Mouse (Mus musculus) ovary, postnatal 10 days (tissue): ENCODE measurements around the gene Tbx6.
A peak's percentile ranks its signal among the peaks of the same experiment; 100 is the strongest.

Experiments used
- DNase-seq: peaks from one replicate; pipeline ENCODE4 v3.0.0; 2022; ENCODE audit warnings: low spot score

Gene Tbx6

DNA sequence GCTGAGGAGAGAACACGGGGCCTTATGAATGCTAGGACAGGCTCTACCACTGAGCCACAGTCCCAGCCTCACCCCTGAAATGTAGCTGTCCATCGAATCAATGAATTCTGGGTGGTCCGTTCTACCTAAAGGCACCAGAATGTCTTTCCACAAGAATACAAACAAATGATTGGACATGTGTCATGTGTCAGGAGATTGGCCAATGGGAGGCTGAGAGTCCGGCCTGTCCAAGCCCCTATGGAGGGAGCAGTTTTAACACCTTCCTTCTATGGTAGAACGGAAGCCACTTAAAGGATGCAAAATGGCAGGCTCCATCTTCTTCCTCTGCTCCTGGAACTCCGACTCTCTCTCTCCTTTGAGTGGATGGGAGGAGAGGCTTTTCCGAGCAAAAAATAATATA lies 36.3 kb downstream of the Tbx6 start:
- DNase-seq, result no peak

DNA sequence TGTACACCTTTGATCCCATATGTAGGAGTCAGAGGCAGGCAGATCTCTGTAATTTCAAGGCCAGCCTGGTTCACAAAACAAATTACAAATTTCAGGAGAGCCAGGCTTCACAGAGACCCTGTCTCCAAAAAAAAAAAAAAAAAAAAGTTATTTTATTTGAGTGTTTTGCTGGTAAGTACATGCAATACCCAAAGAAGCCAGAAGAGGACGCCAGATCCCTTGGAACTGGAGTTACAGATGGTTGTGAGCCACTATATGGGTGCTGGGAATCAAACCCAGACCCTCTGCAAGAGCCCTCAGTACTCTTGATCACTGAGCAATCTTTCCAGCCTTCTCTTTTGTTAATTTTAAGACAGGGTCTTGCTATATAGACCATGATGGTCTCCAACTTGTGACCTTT lies 37.5 kb downstream of the Tbx6 start:
- DNase-seq, result no peak

DNA sequence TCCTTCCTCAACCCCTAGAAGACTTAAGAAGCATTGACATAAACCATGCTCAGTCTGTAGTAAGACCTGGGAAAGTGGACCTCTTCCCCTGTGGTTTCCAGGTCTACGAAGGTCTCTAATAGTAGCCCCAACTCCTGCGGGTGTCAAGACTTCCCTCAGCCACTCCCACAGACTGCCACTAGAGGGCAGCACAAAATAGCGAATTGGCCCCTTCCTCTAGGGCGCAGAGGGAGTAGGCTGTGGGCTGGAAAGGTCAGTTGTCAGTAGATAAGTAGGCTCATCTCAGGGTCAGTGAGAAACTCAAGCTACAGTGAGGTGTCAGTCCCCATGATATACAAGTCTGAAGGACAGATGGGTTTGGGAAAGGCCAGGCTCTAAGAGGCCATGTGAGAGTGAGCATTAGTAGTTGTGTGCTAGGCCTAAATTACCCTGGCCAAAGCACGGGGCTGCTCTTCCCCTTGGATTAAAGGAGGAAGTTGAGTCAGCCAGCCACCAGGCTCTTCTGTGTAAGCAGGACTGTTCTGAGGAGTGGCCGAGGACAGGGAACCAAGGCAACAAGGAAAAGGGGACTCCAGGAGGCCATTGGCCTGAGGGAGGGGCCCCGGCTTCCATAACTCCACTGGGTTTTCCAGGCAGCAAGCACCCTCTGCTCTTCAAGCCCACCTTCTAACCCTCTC lies 40.7 kb downstream of the Tbx6 start:
- DNase-seq, result peak; percentile 70

DNA sequence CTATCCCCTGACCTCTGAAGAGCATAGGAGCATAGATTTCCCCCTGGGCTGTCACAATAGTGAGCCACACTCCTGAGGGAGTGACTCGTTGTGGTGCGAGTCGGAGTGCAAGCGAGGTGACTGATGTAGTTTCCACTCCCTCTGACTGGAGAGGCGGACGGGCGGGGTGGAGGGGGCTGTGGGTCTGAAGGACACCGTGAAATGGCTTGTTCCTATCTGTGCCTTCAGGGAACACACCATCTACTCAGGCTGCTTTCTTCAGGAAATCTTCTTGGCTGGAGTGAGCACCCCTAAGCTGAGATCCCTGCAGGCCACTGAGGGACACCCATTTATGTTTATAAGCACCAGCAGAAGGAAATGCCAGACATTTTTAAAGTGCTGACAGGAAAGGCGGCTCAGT lies 41.5 kb downstream of the Tbx6 start:
- no peak for DNase-seq

DNA sequence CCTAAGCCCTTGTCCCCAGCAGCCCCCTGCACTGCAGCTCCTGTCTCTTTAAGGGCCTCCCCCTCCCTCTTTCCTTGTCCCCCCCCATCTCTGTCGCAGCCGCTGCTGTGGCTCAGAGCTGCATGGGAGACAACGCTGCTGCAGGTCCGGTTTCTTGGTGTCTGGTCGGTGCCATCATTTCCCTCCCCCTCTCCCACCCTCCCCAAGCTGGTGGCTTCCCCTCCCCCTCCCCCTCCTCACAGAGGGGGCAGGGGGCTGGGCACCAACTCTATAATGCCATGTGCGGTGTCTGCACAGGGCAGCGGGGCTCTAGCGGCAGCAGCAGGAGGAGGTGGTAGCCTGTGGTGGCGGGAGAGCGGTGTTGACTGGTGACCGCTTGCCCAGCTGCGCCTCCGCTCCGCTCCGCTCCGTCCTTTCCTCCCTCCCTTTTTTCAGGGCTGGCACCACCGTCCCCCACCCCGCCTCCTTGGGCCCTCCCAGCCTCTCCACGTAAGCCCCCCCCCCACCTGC lies 42.0 kb downstream of the Tbx6 start:
- DNase-seq, result no peak

DNA sequence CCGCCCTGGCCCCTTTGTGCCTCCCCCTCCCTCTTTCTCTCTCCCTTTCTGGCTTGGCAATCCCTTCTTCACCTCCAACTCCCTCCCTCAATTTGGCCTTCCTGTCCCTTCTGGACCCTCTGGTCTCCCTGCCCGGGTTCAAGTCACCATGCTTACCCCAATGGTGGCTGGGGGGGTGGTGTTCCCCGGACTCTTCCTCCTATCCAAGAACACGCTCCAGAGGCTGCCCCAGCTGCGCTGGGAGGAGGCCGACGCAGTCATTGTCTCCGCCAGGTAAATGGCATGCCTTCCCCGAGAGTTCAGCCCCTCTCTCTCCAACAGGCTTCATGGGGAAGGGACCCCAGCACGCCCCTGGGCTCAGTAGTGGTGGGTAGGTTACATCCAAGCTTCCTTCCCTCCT lies 42.7 kb downstream of the Tbx6 start:
- no peak for DNase-seq

DNA sequence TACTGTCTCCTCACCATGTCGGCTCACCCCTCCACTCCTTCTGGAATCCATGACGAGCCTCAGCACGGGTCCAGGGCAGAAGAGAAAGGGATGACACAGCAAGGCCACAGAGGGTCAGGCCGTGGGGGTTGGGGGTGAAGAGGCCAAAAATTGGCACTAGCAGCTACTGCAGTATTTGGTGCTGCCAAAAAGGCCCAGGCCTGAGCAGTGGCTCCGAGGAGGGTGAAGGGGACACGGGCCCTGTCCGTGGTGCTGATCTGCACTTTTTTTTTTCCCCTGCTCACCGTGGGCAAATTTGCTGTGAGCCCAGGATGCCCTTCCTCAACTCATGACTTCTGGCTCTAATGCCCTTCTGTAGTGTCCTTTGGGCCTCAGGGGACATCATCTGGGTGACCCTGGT lies 44.1 kb downstream of the Tbx6 start:
- no peak for DNase-seq

DNA sequence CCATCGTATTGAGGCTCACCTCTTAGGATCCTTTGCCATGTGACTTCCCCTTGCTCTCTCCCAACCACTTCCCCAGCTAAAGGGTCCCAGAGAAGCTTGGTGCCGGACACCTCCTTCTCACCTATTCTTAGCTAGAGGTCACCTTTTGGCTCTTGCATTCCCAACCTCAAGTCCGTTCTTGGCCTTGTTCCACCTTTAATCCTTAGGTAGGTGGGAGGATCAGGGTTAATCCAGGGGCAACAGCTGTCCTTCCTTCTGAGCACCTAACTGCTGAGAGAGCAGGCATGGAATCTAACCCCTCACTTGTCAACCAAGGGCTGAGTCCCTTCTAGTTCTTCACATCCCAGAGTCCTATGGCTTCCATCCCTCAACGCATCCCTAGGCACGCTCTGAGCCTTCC lies 44.7 kb downstream of the Tbx6 start:
- no peak for DNase-seq

DNA sequence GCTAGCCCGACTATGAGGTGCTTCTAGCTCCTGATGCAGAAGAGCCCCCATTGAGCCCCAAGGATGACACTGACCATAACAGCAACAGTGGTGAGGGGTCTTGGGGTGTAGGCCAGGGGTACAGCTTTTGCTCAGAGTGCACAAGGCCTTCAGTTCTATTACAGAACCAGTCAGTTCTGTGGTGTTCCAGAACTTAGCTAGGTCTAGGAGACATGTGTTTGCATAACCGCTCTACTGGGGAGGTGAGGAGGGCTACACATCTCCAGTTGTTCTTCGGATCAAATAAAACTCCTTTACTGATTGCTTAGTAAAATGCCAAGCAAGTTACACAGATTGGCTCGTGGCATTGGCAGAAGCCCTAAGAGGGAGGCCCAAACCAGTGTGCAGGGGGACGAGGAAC lies 50.3 kb downstream of the Tbx6 start, which contains the start of gene 4930451I11Rik:
TSS of gene 4930451I11Rik (minus strand) at position 101 of the 400 bp plus-strand sequence.
- no peak for DNase-seq

DNA sequence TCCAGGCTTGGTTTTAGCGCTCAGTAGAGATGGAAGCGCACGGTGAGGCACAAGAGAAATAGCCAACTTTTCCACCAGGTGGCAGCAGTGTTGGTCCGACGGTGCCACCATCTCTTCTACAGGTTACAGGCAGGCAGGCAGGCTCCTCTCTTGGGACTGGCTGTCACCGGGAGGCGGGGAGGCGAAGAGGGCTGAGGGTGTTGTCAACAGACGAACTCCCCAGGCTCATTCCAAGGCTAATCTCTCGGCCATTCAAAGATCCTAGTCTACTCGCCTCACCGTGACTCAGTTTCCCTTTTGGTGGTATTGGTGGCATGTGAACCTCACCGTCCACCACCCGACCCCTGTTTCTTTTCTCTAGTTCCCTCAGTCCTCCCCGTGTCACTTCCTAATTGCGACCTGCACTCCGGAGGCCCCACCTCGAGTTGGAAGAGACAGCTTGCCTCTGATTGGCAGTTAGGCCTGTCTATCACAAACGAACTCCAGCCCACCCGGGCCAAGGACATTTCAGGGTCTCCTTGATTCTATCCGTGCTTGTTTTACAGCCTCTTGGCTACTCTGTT lies 50.8 kb downstream of the Tbx6 start:
- DNase-seq, result no peak

DNA sequence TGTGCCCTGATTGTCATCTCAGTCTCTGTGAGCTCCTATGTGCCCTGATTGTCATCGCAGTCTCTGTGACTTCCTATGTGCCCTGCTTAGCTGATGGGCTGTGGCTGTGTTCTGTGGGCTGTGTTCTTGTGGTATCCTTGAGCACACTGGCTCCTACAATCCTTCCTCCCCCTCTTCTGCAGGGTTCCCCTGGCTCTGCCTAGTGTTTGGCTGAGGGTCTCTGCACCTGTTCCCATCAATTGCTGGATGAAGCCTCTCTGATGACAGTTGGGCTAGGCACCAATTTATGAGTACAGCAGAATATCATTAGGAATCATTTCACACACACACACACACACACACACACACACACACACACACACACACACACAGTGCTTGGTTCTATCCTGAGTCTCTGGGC lies 52.0 kb downstream of the Tbx6 start:
- DNase-seq, result no peak
